Mouse (Mus musculus) embryonic facial prominence, embryonic 15.5 days (tissue): ENCODE measurements around the gene Aloxe3. TPM values are rescaled to one million over a fixed set of nuclear protein-coding genes. Genes with fewer than 3 reads are reported as not detected.
A peak's percentile ranks its signal among the peaks of the same experiment; 100 is the strongest.

Experiments
- ATAC-seq: fragments of 200-750 bp; cut with Nextera tagmentation; 2 replicates; pipeline ENCODE4 v1.8.0; 2017; ENCODE audit warnings: low read depth, moderate TSS enrichment; ENCODE audit not compliant: insufficient number of reproducible peaks, low FRiP score, low TSS enrichment
- H3K27ac ChIP-seq: fragments of 300-500 bp; sonication (generic); replicated peaks from 2 replicates; pipeline ENCODE4 v1.5.1; 2015; ENCODE audit warnings: mild to moderate bottlenecking, inconsistent platforms
- H3K27me3 ChIP-seq: fragments of 300-500 bp; sonication (generic); 2 replicates; pipeline ENCODE4 v1.6.1; 2015; ENCODE audit warnings: inconsistent platforms
- H3K36me3 ChIP-seq: fragments of 300-500 bp; sonication (generic); 2 replicates; pipeline ENCODE4 v1.6.1; 2015; ENCODE audit warnings: mild to moderate bottlenecking, inconsistent platforms
- H3K4me1 ChIP-seq: fragments of 300-500 bp; sonication (generic); 2 replicates; pipeline ENCODE4 v1.6.1; 2015; ENCODE audit warnings: inconsistent platforms
- H3K4me2 ChIP-seq: fragments of 300-500 bp; sonication (generic); replicated peaks from 2 replicates; pipeline ENCODE4 v1.6.1; 2015; ENCODE audit warnings: mild to moderate bottlenecking, inconsistent platforms
- H3K4me3 ChIP-seq: fragments of 300-500 bp; sonication (generic); replicated peaks from 2 replicates; pipeline ENCODE4 v1.5.1; 2015; ENCODE audit warnings: mild to moderate bottlenecking, inconsistent platforms
- H3K9ac ChIP-seq: fragments of 300-500 bp; sonication (generic); 2 replicates; pipeline ENCODE4 v1.6.1; 2015; ENCODE audit warnings: inconsistent platforms
- H3K9me3 ChIP-seq: fragments of 300-500 bp; sonication (generic); replicated peaks from 2 replicates; pipeline ENCODE4 v1.6.1; 2016; ENCODE audit warnings: inconsistent platforms
- WGBS: fragments of 180-500 bp; shearing (Covaris S2); methylation state at CpG from one replicate; pipeline ENCODE4 v1.1.7; 2015; 5-methylcytosine and 5-hydroxymethylcytosine counted together
- polyA plus RNA-seq: library from polyadenylated mRNA; unstranded; fragments of >200 nt; fragmentation: Nextera tagmentation; extraction: Ambion mirVana; gene quantifications from 2 replicates; pipeline ENCODE4 v1.2.1, GENCODE M21; 2015

Aloxe3 gene
- polyA plus RNA-seq, 1 experiment from 2014 or later = 8.9 TPM

DNA sequence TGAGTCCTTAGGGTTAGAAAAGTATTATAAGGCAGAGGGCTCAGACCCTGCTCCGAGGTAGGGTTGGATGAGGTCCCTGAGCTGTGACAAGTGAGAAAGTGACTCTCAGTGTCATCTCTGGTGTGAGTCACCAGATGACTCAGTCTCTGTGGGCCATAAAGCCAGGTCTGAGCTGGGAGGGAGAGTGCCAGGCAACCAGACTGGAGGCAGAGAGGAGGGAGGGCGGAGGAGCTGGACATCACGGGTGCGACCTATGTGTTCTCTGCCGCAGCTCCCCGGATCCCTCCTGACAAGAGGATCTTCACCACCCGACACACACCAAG, 23.3 kb upstream of the Aloxe3 start:
- peaks cover 70% of the 10 kb centered on the region for H3K36me3 ChIP-seq
- H3K9ac ChIP-seq = no peak overlapping the region
- no peak overlapping the region for H3K4me2 ChIP-seq
- H3K9me3 ChIP-seq = no peaks in the 10 kb centered on the region
- H3K27ac ChIP-seq = no peak overlapping the region
- peaks cover 34% of the 10 kb centered on the region for H3K4me1 ChIP-seq
- H3K4me3 ChIP-seq = no peak overlapping the region
- 93% methylated on average over 7 of the region's 7 CpGs for WGBS
- no peak for ATAC-seq
- H3K27me3 ChIP-seq = no peaks in the 10 kb centered on the region

DNA sequence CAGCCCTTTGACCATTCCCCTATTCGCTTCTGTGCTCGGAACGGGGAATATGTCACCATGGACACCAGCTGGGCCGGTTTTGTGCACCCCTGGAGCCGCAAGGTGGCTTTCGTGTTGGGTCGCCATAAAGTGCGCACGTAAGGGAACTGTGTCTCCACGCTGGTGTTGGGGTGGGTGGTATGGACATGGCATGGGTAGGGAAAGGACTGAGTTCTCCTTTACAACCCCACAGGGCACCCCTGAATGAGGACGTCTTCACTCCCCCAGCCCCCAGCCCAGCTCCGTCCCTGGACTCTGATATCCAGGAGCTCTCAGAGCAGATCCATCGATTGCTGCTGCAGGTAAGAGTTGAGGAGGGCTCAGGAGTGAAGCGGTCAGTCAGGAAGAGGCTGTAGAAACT, 22.6 kb upstream of the Aloxe3 start:
- Histone ChIP-seq H3K9me3 (no peaks in the 10 kb centered on the region), H3K4me3 (no peak overlapping the region), H3K4me2 (no peak overlapping the region), H3K27me3 (no peaks in the 10 kb centered on the region), H3K27ac (no peak overlapping the region), H3K9ac (no peak overlapping the region), H3K4me1 (peaks cover 26% of the 10 kb centered on the region), H3K36me3 (peaks cover 78% of the 10 kb centered on the region)
- ATAC-seq = no peak
- 95% methylated on average over 14 of the region's 14 CpGs for WGBS

DNA sequence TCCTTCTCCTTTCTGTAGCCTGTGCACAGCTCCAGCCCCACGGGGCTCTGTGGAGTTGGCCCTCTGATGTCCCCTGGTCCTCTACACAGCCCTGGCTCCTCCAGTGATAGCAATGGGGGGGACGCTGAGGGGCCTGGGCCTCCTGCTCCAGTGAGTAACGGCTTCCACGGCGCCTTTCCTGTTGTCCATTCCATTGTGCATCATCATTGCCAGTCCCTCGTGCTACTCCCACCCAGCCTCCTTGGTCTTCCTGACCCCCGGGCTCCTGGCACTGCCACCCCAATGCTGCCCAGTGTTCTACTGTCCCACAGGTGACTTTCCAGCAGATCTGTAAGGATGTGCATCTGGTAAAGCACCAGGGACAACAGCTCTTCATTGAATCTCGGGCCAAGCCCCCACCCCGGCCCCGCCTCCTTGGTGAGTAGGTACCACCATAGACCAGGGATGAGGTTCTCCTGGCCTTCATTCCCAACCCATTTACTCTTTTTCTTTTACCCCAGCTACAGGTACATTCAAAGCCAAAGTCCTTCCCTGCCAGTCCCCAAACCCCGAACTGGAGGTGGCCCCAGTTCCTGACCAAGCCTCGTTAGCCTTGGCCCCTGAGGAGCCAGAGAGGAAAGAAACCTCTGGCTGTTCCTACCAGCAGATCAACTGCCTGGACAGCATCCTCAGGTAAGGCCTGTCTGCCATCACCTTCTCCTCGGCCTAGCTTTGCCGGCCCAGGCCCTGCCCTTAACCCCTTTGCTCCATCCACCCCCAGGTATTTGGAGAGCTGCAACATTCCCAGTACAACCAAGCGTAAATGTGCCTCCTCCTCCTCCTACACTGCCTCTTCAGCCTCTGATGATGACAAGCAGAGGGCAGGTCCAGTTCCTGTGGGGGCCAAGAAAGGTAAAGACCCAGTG, 21.9 kb upstream of the Aloxe3 start:
- Histone ChIP-seq H3K4me3 (no peak overlapping the region), H3K27ac (no peak overlapping the region), H3K27me3 (no peaks in the 10 kb centered on the region), H3K4me1 (peaks cover 21% of the 10 kb centered on the region), H3K9ac (no peak overlapping the region), H3K4me2 (no peak overlapping the region), H3K36me3 (peaks cover 84% of the 10 kb centered on the region), H3K9me3 (no peaks in the 10 kb centered on the region)
- ATAC-seq = no peak
- 93% methylated on average over 15 of the region's 15 CpGs for WGBS

DNA sequence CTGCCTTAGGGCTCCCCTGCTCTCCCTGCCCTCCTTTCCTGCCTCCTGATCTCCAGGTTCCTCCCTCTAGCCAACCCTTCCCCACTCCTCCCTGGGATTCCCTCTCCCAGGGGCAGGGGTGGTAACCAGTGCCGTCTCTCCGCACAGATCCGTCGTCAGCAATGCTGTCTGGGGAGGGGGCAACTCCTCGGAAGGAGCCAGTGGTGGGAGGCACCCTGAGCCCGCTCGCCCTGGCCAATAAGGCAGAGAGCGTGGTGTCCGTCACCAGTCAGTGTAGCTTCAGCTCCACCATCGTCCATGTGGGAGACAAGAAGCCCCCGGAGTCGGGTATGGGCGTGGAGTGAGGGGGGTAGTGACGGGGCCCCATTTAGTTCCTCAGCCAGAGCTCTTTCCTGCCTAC, 21.2 kb upstream of the Aloxe3 start:
- no peak overlapping the region for H3K27ac ChIP-seq

DNA sequence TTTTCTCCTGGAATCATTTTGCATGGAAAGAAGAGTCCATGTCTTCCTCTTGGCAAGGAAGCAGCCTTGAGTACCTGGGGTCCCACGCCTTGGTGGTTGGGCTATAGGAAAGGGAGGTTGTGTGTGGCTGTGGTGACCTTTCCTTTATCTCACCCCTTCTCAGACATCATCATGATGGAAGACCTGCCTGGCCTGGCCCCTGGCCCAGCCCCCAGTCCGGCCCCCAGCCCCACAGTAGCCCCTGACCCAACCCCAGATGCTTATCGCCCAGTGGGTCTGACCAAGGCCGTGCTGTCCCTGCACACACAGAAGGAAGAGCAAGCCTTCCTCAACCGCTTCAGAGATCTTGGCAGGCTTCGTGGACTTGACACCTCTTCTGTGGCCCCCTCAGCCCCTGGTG, 20.5 kb upstream of the Aloxe3 start:
- 89% methylated on average over 6 of the region's 6 CpGs for WGBS
- H3K4me3 ChIP-seq = no peak overlapping the region
- H3K27ac ChIP-seq = no peak overlapping the region
- peaks cover 93% of the 10 kb centered on the region for H3K36me3 ChIP-seq
- H3K27me3 ChIP-seq = no peaks in the 10 kb centered on the region
- H3K9ac ChIP-seq = no peak overlapping the region
- H3K9me3 ChIP-seq = no peaks in the 10 kb centered on the region
- H3K4me2 ChIP-seq = no peak overlapping the region
- H3K4me1 ChIP-seq = peaks cover 17% of the 10 kb centered on the region
- ATAC-seq = no peak

More for the DNA sequence above, 21.2 kb upstream of the Aloxe3 start:
- H3K4me1 ChIP-seq = peaks cover 22% of the 10 kb centered on the region
- no peak overlapping the region for H3K4me3 ChIP-seq
- no peaks in the 10 kb centered on the region for H3K9me3 ChIP-seq
- H3K36me3 ChIP-seq = peaks cover 91% of the 10 kb centered on the region
- 83% methylated on average over 14 of the region's 14 CpGs for WGBS
- ATAC-seq = no peak
- no peaks in the 10 kb centered on the region for H3K27me3 ChIP-seq
- H3K9ac ChIP-seq = no peak overlapping the region
- no peak overlapping the region for H3K4me2 ChIP-seq

DNA sequence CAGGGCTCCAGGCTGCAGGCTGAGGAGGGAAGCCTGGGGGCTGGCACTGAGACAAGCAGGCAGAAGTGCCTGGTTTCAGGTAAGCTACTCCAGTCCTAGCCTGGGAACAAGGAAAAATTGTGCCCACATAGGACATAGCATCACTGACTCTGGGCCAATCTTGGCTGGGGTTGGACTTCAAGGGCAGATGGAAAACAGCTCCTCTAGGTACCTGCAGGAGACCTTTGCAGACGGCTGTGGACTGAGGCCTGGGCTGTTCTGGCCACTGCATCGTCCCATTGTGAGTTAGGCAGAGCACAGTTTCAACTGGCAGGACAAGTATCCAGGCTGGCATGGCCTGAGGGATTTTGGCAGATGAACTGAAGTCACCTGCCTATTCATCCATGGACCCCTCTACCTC, 19.9 kb upstream of the Aloxe3 start:
- H3K27me3 ChIP-seq = no peaks in the 10 kb centered on the region
- no peak overlapping the region for H3K9ac ChIP-seq
- H3K4me2 ChIP-seq = no peak overlapping the region
- H3K9me3 ChIP-seq = no peaks in the 10 kb centered on the region
- 75% methylated on average over 2 of the region's 2 CpGs for WGBS
- H3K27ac ChIP-seq = no peak overlapping the region
- H3K4me1 ChIP-seq = peaks cover 11% of the 10 kb centered on the region
- H3K36me3 ChIP-seq = peaks cover 88% of the 10 kb centered on the region
- ATAC-seq = no peak
- H3K4me3 ChIP-seq = no peak overlapping the region

DNA sequence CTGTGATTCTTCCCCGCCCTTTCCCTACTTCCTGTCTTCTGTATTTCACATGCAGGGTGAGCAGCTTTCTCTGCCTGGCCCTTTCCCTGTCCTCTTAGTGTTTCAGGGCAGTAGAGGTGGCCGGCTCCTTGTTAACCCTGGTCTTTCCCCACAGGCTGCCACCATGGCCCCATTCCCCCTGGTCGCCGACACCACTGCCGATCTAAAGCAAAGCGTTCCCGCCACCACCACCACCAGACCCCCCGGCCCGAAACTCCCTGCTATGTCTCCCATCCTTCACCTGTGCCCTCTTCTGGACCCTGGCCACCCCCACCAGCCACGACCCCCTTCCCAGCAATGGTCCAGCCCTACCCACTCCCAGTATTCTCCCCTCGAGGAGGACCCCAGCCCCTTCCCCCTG, 19.4 kb upstream of the Aloxe3 start:
- Histone ChIP-seq H3K4me2 (no peak overlapping the region), H3K4me3 (no peak overlapping the region), H3K27ac (no peak overlapping the region), H3K27me3 (no peaks in the 10 kb centered on the region), H3K9me3 (no peaks in the 10 kb centered on the region), H3K9ac (no peak overlapping the region), H3K36me3 (peaks cover 83% of the 10 kb centered on the region), H3K4me1 (peaks cover 9% of the 10 kb centered on the region)
- ATAC-seq = no peak
- WGBS = 88% methylated on average over 11 of the region's 11 CpGs

DNA sequence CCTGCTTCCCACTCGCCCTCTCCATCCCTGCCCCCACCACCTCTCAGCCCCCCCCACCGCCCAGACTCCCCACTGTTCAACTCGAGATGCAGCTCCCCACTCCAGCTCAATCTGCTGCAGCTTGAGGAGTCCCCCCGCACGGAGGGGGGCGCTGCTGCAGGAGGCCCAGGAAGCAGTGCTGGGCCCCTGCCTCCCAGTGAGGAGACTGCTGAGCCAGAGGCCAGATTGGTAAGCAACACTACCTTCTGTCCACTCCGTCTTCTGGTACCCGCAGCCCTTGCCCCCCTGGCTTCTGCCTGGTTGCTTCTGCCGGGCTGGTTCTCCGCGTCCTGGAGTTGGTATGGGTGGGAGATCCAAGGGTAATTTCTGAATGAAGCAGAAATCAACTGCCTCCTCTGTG, 18.9 kb upstream of the Aloxe3 start:
- Histone ChIP-seq H3K9ac (no peak overlapping the region), H3K4me1 (peaks cover 12% of the 10 kb centered on the region), H3K36me3 (peaks cover 78% of the 10 kb centered on the region), H3K4me3 (no peak overlapping the region), H3K4me2 (no peak overlapping the region), H3K27me3 (no peaks in the 10 kb centered on the region), H3K9me3 (no peaks in the 10 kb centered on the region), H3K27ac (no peak overlapping the region)
- 87% methylated on average over 11 of the region's 11 CpGs for WGBS
- ATAC-seq = no peak

DNA sequence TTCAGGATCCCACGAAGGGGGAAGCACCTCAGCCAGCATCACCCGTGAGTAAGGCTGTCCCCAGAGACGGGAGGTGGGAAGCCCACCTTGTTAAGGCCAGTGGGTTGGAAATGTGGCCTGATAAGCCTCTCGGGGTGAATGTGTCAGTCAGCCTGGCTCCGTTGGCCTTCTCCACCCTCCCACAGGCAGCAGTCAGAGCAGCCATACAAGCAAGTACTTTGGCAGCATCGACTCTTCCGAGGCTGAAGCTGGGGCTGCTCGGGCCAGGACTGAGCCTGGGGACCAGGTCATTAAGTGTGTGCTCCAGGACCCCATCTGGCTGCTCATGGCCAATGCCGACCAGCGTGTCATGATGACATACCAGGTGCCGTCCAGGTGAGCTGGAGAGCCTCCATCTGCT, 18.0 kb upstream of the Aloxe3 start:
- Histone ChIP-seq H3K4me2 (no peak overlapping the region), H3K36me3 (peaks cover 70% of the 10 kb centered on the region), H3K9ac (no peak overlapping the region), H3K4me1 (peaks cover 12% of the 10 kb centered on the region), H3K27ac (no peak overlapping the region), H3K27me3 (no peaks in the 10 kb centered on the region), H3K9me3 (no peaks in the 10 kb centered on the region), H3K4me3 (no peak overlapping the region)
- 89% methylated on average over 11 of the region's 11 CpGs for WGBS
- ATAC-seq = no peak

DNA sequence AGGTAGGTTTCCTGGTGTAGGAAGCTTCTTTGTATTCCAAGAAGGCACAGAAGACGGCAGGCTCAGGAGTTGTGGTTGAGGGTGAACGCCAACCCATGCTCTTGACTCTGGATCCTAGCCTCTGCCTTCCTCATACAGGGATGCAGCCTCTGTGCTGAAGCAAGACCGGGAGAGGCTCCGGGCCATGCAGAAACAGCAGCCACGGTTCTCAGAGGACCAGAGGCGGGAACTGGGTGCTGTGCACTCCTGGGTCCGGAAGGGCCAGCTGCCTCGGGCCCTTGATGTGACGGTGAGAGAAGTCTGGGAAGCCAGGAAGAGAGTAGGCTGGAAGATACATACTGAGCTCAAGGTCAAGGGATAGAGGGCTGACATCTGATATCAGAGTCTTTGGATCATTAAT, 17.5 kb upstream of the Aloxe3 start:
- H3K27ac ChIP-seq = no peak overlapping the region
- peaks cover 12% of the 10 kb centered on the region for H3K4me1 ChIP-seq
- 91% methylated on average over 9 of the region's 9 CpGs for WGBS
- ATAC-seq = no peak
- peaks cover 64% of the 10 kb centered on the region for H3K36me3 ChIP-seq
- H3K9ac ChIP-seq = no peak overlapping the region
- H3K4me2 ChIP-seq = no peak overlapping the region
- H3K27me3 ChIP-seq = no peaks in the 10 kb centered on the region
- H3K9me3 ChIP-seq = no peaks in the 10 kb centered on the region
- H3K4me3 ChIP-seq = no peak overlapping the region

DNA sequence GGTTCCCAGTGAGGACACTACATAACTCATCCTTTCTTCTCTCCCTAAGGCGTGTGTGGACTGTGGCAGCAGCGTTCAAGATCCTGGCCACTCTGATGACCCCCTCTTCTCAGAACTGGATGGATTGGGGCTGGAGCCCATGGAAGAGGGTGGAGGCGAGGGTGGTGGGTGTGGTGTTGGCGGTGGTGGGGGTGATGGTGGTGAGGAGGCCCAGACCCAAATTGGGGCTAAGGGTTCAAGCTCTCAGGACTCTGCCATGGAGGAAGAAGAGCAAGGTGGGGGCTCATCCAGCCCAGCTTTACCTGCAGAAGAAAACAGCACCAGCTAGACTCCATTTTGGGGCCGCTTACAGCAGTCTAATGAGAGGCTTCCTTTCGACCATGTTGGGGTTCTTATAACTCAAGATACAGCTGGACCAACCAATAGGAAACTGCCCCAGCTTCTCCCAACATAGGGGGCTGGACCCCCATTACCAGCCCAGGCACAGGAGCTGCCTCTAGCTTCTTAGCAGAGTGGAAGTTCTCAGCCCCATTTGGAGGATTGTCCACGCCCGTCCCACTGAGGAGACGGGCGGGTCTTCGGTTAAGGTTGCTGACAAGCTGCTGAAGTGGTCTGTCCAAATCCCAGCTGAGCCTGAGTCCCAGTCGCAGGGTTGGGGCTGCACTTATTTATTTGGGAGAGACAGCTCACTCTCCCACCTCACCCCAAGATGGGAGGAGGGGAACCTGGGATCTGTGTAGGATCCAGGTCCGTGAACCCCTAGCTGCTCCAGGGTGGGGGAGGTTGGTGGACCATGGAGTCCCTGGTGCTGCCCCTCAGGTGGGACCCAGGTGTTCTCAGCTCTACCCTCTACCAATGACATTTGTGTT, 16.4 kb upstream of the Aloxe3 start:
- 81% methylated on average over 13 of the region's 13 CpGs for WGBS
- H3K9ac ChIP-seq = no peak overlapping the region
- H3K36me3 ChIP-seq = peaks cover 54% of the 10 kb centered on the region
- H3K4me2 ChIP-seq = no peak overlapping the region
- peaks cover 12% of the 10 kb centered on the region for H3K4me1 ChIP-seq
- H3K9me3 ChIP-seq = no peaks in the 10 kb centered on the region
- no peak overlapping the region; the same call in 1 of the 2 replicates for H3K4me3 ChIP-seq
- ATAC-seq = no peak
- H3K27ac ChIP-seq = 0 out of 2 replicates have a peak overlapping the region, but pooled peaks have one; percentile 63
- H3K27me3 ChIP-seq = no peaks in the 10 kb centered on the region
